Mouse (Mus musculus): ENCODE measurements around the gene Paox. TPM values are rescaled to one million over a fixed set of nuclear protein-coding genes. Genes with fewer than 3 reads are reported as not detected.
"Not testable (repeated sequence)": the region's sequence is repeated elsewhere in the genome, so short reads cannot be mapped to it uniquely, and the experiment has no call there.

Paox gene
- total RNA-seq, 2 experiments from 2014 or later: 6.2 to 7.1 TPM

- no peak for DNase-seq (ENCODE audit: low spot score in 2 of 2)
Observed at GRCm38 (mm10) chr7:140120484-140120883, 4.9 kb downstream of the Paox start.

GRCm38 (mm10) chr7:140121338-140121910 is 5.8 kb downstream of the Paox start:
- DNase-seq (ENCODE audit: low spot score in 2 of 2): no peak

GRCm38 (mm10) chr7:140122765-140123164 is 7.2 kb downstream of the Paox start:
- DNase-seq (ENCODE audit: low spot score in 2 of 2): no peak

- DNase-seq (ENCODE audit: low spot score in 2 of 2): no peak
Observed at GRCm38 (mm10) chr7:140124382-140124781, 8.8 kb downstream of the Paox start.

GRCm38 (mm10) chr7:140125278-140126021 is 9.9 kb downstream of the Paox start:
- peak; percentile 81 to 88 for DNase-seq (ENCODE audit: low spot score in 2 of 2)

GRCm38 (mm10) chr7:140126022-140126350 is 10.4 kb downstream of the Paox start:
- DNase-seq (ENCODE audit: low spot score in 2 of 2): no peak

GRCm38 (mm10) chr7:140126934-140127333 is 11.3 kb downstream of the Paox start:
- no peak for DNase-seq (ENCODE audit: low spot score in 2 of 2)

GRCm38 (mm10) chr7:140127911-140128310 is 12.3 kb downstream of the Paox start:
- DNase-seq (ENCODE audit: low spot score in 2 of 2): no peak

- not testable (repeated sequence) for DNase-seq (ENCODE audit: low spot score in 2 of 2)
Observed at GRCm38 (mm10) chr7:140132184-140132583, 16.6 kb downstream of the Paox start.

- DNase-seq (ENCODE audit: low spot score in 2 of 2): not testable (repeated sequence)
Observed at GRCm38 (mm10) chr7:140134033-140134432, 18.4 kb downstream of the Paox start.

- DNase-seq (ENCODE audit: low spot score in 2 of 2): no peak
Observed at GRCm38 (mm10) chr7:140135106-140135770, 19.6 kb downstream of the Paox start.

- peak; percentile 98 to 99 for DNase-seq (ENCODE audit: low spot score in 2 of 2)
Observed at GRCm38 (mm10) chr7:140137135-140138020, 21.8 kb downstream of the Paox start, which contains the start of gene Mtg1. Gene Mtg1, plus strand, starts transcription at chr7:140137564.

- DNase-seq (ENCODE audit: low spot score in 2 of 2): no peak
Observed at GRCm38 (mm10) chr7:140138021-140138310, 22.4 kb downstream of the Paox start.

- DNase-seq (ENCODE audit: low spot score in 2 of 2): peak; percentile 54 to 68
Observed at GRCm38 (mm10) chr7:140141350-140141749, 25.8 kb downstream of the Paox start.

GRCm38 (mm10) chr7:140144550-140144949 is 29.0 kb downstream of the Paox start:
- no peak for DNase-seq (ENCODE audit: low spot score in 2 of 2)

- DNase-seq (ENCODE audit: low spot score in 2 of 2): peak; percentile 64 to 67
Observed at GRCm38 (mm10) chr7:140153383-140153782, 37.8 kb downstream of the Paox start.

- no peak for DNase-seq (ENCODE audit: low spot score in 2 of 2)
Observed at GRCm38 (mm10) chr7:140153829-140154217, 38.2 kb downstream of the Paox start.

GRCm38 (mm10) chr7:140154218-140154927 is 38.8 kb downstream of the Paox start, which contains the start of gene Sprn:
Gene Sprn, minus strand, starts transcription at chr7:140154877.
- peak; percentile 66 to 74 for DNase-seq (ENCODE audit: low spot score in 2 of 2)

- no peak for DNase-seq (ENCODE audit: low spot score in 2 of 2)
Observed at GRCm38 (mm10) chr7:140160363-140160762, 44.8 kb downstream of the Paox start.

- DNase-seq (ENCODE audit: low spot score in 2 of 2): no peak
Observed at GRCm38 (mm10) chr7:140164664-140165063, 49.1 kb downstream of the Paox start, which contains the start of gene Olfr522. Gene Olfr522, minus strand, starts transcription at chr7:140164764.

- no peak for DNase-seq (ENCODE audit: low spot score in 2 of 2)
Observed at GRCm38 (mm10) chr7:140167950-140168349, 52.4 kb downstream of the Paox start.

All from layer of hippocampus, postnatal 10 days (tissue).